Mouse (Mus musculus) heart, embryonic 10.5 days (tissue): ENCODE measurements around the gene Adam12. TPM values are rescaled to one million over a fixed set of nuclear protein-coding genes. Genes with fewer than 3 reads are reported as not detected.

Experiments
- DNase-seq: peaks from one replicate; pipeline ENCODE4 v3.0.0-alpha.2; 2017; ENCODE audit warnings: low spot score
- H3K27ac ChIP-seq: fragments of 300-500 bp; sonication (generic); 2 replicates; pipeline ENCODE4 v1.5.1; 2016; ENCODE audit warnings: mild to moderate bottlenecking
- H3K27me3 ChIP-seq: fragments of 300-500 bp; sonication (generic); 2 replicates; pipeline ENCODE4 v1.6.1; 2016; ENCODE audit warnings: mild to moderate bottlenecking; ENCODE audit not compliant: poor library complexity, insufficient read depth, severe bottlenecking
- H3K36me3 ChIP-seq: fragments of 300-500 bp; sonication (generic); 2 replicates; pipeline ENCODE4 v1.6.1; 2016; ENCODE audit warnings: mild to moderate bottlenecking, moderate library complexity
- H3K4me1 ChIP-seq: fragments of 300-500 bp; sonication (generic); 2 replicates; pipeline ENCODE4 v1.6.1; 2016; ENCODE audit warnings: mild to moderate bottlenecking
- H3K4me3 ChIP-seq: fragments of 300-500 bp; sonication (generic); 2 replicates; pipeline ENCODE4 v1.5.1; 2016; ENCODE audit warnings: mild to moderate bottlenecking, moderate library complexity
- H3K9me3 ChIP-seq: fragments of 300-500 bp; sonication (generic); 2 replicates; pipeline ENCODE4 v1.6.1; 2016; ENCODE audit warnings: mild to moderate bottlenecking, moderate library complexity
- WGBS: fragments of 180-500 bp; shearing (Covaris S2); methylation state at CpG from one replicate; pipeline ENCODE4 v1.1.7; 2016; 5-methylcytosine and 5-hydroxymethylcytosine counted together
- polyA plus RNA-seq: library from polyadenylated mRNA; unstranded; fragments of >200 nt; fragmentation: Nextera tagmentation; extraction: Ambion mirVana; gene quantifications from 2 replicates; pipeline ENCODE4 v1.2.1, GENCODE M21; 2016

Gene Adam12
- polyA plus RNA-seq, 1 experiment from 2014 or later: 9.6 TPM

GRCm38 (mm10) chr7:134032959-134033366, 199.0 kb downstream of the Adam12 start:
- DNase-seq: no peak
- Histone ChIP-seq H3K9me3 (no peaks in the 10 kb centered on the region), H3K36me3 (no peaks in the 10 kb centered on the region), H3K27me3 (no peaks in the 10 kb centered on the region), H3K4me3 (no peak overlapping the region), H3K27ac (no peak overlapping the region), H3K4me1 (peaks cover 22% of the 10 kb centered on the region)
- 48% methylated on average over 6 of the region's 6 CpGs for WGBS

DNA sequence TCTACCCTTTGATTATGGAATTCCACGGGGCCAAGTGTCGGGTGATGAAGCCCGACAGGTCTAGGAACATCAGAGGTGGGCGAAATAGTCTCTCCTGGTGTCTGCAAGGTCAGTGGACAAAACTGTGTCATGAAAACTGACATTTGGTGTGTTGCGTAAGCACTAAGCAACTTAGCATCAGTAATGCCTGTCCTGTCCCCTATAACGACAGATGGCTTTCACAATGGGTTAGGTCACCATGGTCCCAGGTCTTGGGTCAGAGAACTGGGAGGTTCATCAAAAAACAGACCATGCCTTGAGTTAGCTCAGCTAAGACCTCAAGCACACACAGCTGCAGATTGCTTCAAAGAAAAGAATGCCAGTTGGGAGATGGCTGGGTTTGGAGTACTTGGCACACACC, 200.2 kb downstream of the Adam12 start:
- no peak overlapping the region; the same call in 1 of the 2 replicates for H3K27ac ChIP-seq

DNA sequence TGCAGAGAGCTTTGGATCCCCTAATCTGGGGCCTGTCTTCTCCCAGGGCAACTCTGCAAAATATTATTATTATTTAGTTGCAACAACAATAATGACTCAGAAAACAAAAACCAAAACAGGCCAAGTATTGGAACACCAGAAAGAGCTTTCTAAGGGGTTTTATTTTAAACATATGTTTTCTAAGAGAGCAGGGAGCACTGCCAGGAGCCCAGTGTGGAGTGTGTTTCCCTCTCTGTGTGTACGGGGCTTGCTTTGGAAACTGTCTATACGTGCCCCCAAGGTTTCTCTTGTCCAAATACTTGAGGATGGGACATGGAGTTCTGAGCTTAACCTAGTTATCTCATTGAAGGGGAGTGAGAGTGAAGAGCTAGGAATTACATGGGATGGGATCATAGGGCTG, 200.7 kb downstream of the Adam12 start:
- no peak for DNase-seq
- Histone ChIP-seq H3K36me3 (no peaks in the 10 kb centered on the region), H3K4me1 (peaks cover 22% of the 10 kb centered on the region), H3K27ac (0 out of 2 replicates have a peak overlapping the region, but pooled peaks have one; percentile 16), H3K9me3 (no peaks in the 10 kb centered on the region), H3K27me3 (no peaks in the 10 kb centered on the region), H3K4me3 (no peak overlapping the region)
- WGBS: 78% methylated on average over 2 of the region's 2 CpGs

More for the DNA sequence above, 200.2 kb downstream of the Adam12 start:
- Histone ChIP-seq H3K9me3 (no peaks in the 10 kb centered on the region), H3K4me1 (peaks cover 22% of the 10 kb centered on the region), H3K36me3 (no peaks in the 10 kb centered on the region), H3K4me3 (no peak overlapping the region), H3K27me3 (no peaks in the 10 kb centered on the region)
- WGBS: 88% methylated on average over 6 of the region's 6 CpGs
- DNase-seq: no peak

- Histone ChIP-seq H3K27ac (no peak overlapping the region), H3K4me3 (no peak overlapping the region), H3K36me3 (no peaks in the 10 kb centered on the region), H3K9me3 (no peaks in the 10 kb centered on the region), H3K4me1 (peaks cover 22% of the 10 kb centered on the region), H3K27me3 (no peaks in the 10 kb centered on the region)
- no peak for DNase-seq
- 79% methylated on average over 7 of the region's 7 CpGs for WGBS
Measured at GRCm38 (mm10) chr7:134028281-134028830, 203.6 kb downstream of the Adam12 start.

DNA sequence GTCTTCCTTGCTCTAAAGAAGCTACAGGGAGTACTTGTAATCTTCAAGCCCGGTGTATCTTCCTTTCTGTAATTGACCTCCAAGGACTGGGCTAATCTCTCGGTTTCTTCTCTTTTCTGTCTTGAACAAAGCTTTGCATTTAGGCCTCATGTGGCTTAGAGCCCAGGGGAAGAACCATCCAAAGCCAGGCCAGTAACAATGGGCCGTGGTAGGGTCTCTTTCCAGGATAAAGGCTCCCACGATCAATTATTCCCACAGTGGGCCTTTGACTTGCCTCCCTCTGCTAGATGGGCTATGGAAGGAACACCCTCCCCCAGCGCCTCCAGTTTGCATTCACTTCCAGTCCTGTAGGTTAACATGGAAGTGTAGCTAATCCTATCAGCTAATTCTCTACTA, 204.9 kb downstream of the Adam12 start:
- DNase-seq: no peak
- Histone ChIP-seq H3K27me3 (no peaks in the 10 kb centered on the region), H3K27ac (no peak overlapping the region), H3K4me3 (no peak overlapping the region), H3K9me3 (no peaks in the 10 kb centered on the region), H3K36me3 (no peaks in the 10 kb centered on the region), H3K4me1 (peaks cover 17% of the 10 kb centered on the region)
- 70% methylated on average over 5 of the region's 5 CpGs for WGBS

DNA sequence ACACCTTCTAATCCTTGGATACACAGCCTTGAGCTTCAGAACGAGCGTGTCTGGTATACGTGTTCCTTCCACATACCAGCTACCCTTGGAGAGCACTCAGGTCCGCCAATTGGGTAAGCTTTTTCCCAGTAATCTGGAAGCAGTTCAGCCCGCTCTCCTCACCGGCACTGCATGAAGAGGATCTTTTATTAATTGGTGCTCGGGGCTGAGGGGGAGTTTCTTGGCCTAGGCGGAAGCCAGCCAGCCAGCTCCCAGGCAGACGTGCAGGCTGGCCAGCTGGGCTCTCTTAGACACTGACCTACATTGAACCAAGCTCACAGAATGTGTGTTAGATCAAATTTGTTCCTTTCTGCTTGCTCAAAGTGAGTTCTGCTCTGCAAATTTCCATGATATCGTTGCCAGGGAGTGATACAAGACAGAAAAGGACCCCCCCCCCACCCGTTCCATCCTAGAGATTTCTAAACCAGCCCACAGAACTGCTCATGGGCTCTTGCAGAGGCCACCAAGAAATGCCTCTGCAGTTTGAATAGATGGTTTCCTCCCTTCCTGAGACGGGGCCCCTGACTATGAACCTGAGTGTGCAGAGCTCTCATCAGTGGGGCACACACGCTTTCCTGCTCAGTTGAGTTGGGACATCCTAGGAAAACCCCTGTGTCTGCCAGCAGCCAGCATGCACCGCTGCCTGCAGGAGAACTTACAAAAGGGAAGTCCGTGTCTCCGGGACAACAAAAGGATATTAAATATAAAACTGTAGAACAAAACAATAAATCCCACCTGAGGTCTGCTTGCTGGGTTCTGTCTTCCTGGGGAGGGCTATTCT, 205.5 kb downstream of the Adam12 start:
- H3K9me3 ChIP-seq: no peaks in the 10 kb centered on the region
- H3K4me3 ChIP-seq: no peak overlapping the region
- DNase-seq: no peak
- 69% methylated on average over 16 of the region's 16 CpGs for WGBS
- peaks cover 12% of the 10 kb centered on the region for H3K4me1 ChIP-seq
- H3K27ac ChIP-seq: no peak overlapping the region
- no peaks in the 10 kb centered on the region for H3K27me3 ChIP-seq
- no peaks in the 10 kb centered on the region for H3K36me3 ChIP-seq

GRCm38 (mm10) chr7:134022157-134022885, 209.6 kb downstream of the Adam12 start:
- Histone ChIP-seq H3K4me3 (no peak overlapping the region), H3K27ac (no peak overlapping the region), H3K27me3 (no peaks in the 10 kb centered on the region), H3K36me3 (no peaks in the 10 kb centered on the region), H3K9me3 (no peaks in the 10 kb centered on the region), H3K4me1 (peaks cover 8% of the 10 kb centered on the region; the same call in 1 of the 2 replicates)
- WGBS: 74% methylated on average over 2 of the region's 2 CpGs
- no peak for DNase-seq

DNA sequence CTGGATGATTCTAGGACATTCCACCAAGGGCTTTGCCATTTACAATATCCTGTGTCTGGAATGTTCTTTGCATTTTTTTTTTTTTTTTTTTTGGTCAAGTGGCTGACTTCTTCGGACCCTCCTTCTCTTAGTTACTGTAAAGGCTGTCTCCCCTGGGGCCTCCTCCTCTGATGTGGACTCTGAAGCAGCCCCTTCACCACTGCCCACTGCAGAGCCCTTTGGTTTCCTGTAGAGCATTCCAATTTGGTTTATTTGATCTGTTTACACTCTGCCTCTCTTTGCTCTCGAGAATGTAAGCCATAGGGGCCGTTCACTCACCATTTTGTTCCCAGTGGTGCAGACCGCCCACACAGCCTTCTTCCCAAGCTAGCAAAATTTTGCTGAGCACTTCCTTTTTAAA, 216.7 kb downstream of the Adam12 start:
- no peaks in the 10 kb centered on the region for H3K27me3 ChIP-seq
- H3K4me3 ChIP-seq: no peak overlapping the region
- no peaks in the 10 kb centered on the region for H3K36me3 ChIP-seq
- no peaks in the 10 kb centered on the region for H3K9me3 ChIP-seq
- WGBS: 65% methylated on average over 4 of the region's 4 CpGs
- H3K4me1 ChIP-seq: peaks cover 8% of the 10 kb centered on the region; the same call in 1 of the 2 replicates
- H3K27ac ChIP-seq: no peak overlapping the region
- DNase-seq: no peak

GRCm38 (mm10) chr7:134014733-134015132, 217.2 kb downstream of the Adam12 start:
- H3K27me3 ChIP-seq: no peaks in the 10 kb centered on the region
- peaks cover 8% of the 10 kb centered on the region; the same call in 1 of the 2 replicates for H3K4me1 ChIP-seq
- 61% methylated on average over 7 of the region's 7 CpGs for WGBS
- no peaks in the 10 kb centered on the region for H3K9me3 ChIP-seq
- H3K27ac ChIP-seq: no peak overlapping the region
- H3K4me3 ChIP-seq: no peak overlapping the region
- no peak for DNase-seq
- no peaks in the 10 kb centered on the region for H3K36me3 ChIP-seq

DNA sequence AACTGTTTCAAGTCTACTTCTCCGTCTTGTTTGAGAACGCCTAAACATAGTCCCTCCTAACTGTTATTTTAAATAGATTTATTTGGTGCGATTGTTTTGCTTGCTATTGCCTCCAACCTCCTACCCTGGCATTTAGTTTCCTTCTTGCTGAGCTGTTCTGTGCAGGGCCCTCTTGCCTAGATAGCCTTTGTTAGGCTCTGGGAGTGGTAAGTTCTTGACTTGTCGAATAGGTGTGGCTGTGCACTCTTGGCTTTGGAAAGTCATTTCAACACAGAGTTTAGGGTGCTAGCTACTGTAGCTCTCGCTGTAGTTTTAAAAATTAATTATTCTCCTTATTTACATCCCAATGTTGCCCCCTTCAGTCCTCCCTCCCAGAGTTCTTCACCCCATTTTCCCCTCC, 222.8 kb downstream of the Adam12 start:
- H3K27me3 ChIP-seq: no peaks in the 10 kb centered on the region
- peaks cover 10% of the 10 kb centered on the region for H3K36me3 ChIP-seq
- peaks cover 5% of the 10 kb centered on the region for H3K9me3 ChIP-seq
- DNase-seq: no peak
- H3K27ac ChIP-seq: no peak overlapping the region
- WGBS: 74% methylated on average over 5 of the region's 5 CpGs
- peaks cover 12% of the 10 kb centered on the region; the same call in 1 of the 2 replicates for H3K4me1 ChIP-seq
- H3K4me3 ChIP-seq: no peak overlapping the region

GRCm38 (mm10) chr7:134007942-134008361, 224.0 kb downstream of the Adam12 start:
- WGBS: 71% methylated on average over 3 of the region's 3 CpGs

GRCm38 (mm10) chr7:134001581-134001980, 230.4 kb downstream of the Adam12 start:
- 86% methylated on average over 4 of the region's 4 CpGs for WGBS

More at GRCm38 (mm10) chr7:134007942-134008361, 224.0 kb downstream of the Adam12 start:
- no peak overlapping the region for H3K27ac ChIP-seq
- no peak for DNase-seq
- peaks cover 10% of the 10 kb centered on the region for H3K36me3 ChIP-seq
- H3K4me1 ChIP-seq: peaks cover 12% of the 10 kb centered on the region; the same call in 1 of the 2 replicates
- H3K4me3 ChIP-seq: no peak overlapping the region
- no peaks in the 10 kb centered on the region for H3K27me3 ChIP-seq
- H3K9me3 ChIP-seq: peaks cover 5% of the 10 kb centered on the region

GRCm38 (mm10) chr7:133990930-133991329, 241.0 kb downstream of the Adam12 start:
- peak overlapping the region; percentile 60; the same call in 1 of the 2 replicates for H3K27ac ChIP-seq
- no peak overlapping the region for H3K4me3 ChIP-seq
- no peaks in the 10 kb centered on the region for H3K27me3 ChIP-seq
- no peaks in the 10 kb centered on the region for H3K9me3 ChIP-seq
- H3K4me1 ChIP-seq: peaks cover 23% of the 10 kb centered on the region
- no peak for DNase-seq
- H3K36me3 ChIP-seq: no peaks in the 10 kb centered on the region

More at GRCm38 (mm10) chr7:134001581-134001980, 230.4 kb downstream of the Adam12 start:
- no peak overlapping the region for H3K27ac ChIP-seq
- peaks cover 7% of the 10 kb centered on the region for H3K36me3 ChIP-seq
- peaks cover 5% of the 10 kb centered on the region for H3K9me3 ChIP-seq
- no peak for DNase-seq
- H3K4me1 ChIP-seq: no peaks in the 10 kb centered on the region
- H3K4me3 ChIP-seq: no peak overlapping the region
- H3K27me3 ChIP-seq: no peaks in the 10 kb centered on the region
